Mouse (Mus musculus) brown adipose tissue, adult 24 weeks (tissue): ENCODE results near the gene Cox8a. TPM values are rescaled to one million over a fixed set of nuclear protein-coding genes. Genes with fewer than 3 reads are reported as not detected.

ENCODE experiments used
- H3K27ac ChIP-seq: fragments of 200-500 bp; replicated peaks from 2 replicates; pipeline ENCODE4 v1.5.1; 2012; ENCODE audit warnings: low read depth, mild to moderate bottlenecking, low read length
- H3K4me1 ChIP-seq: fragments of 200-500 bp; 2 replicates; pipeline ENCODE4 v1.6.1; 2012; ENCODE audit warnings: low read length, mixed read lengths; ENCODE audit not compliant: control insufficient read depth, insufficient read depth, insufficient read length
- H3K4me3 ChIP-seq: fragments of 200-500 bp; 2 replicates; pipeline ENCODE4 v1.5.1; 2012; ENCODE audit warnings: low read depth, mild to moderate bottlenecking, low read length, moderate library complexity; ENCODE audit not compliant: insufficient read depth
- polyA plus RNA-seq: library from polyadenylated mRNA; stranded (reverse); fragments of >200 nt; gene quantifications from 2 replicates; pipeline ENCODE4 v1.2.4, GENCODE M21; 2012; ENCODE audit not compliant: missing spikeins, insufficient read depth, insufficient read length

Gene Cox8a
- polyA plus RNA-seq, 1 experiment, result 4,380 TPM

DNA sequence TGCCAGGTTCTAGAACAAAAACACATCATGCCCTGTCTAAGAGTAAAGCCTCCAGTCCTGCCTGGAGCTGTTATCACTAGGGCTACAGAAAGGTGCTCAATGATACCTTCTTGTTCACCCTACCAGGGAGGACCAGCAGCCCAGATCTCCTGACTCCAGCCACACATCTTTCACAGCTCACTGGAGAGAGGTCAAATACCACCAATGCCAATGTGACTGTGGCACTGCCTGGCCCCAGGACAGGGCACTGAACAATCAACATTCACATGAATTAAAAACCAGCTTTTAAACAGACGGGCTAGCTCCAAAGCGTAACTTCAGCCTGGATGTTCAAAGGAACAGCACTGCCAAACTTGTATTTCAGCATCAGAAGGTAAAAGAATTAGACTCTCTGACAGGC, 18.6 kb upstream of the Cox8a start:
- H3K4me1 ChIP-seq, result peaks cover 5% of the 10 kb centered on the region
- H3K4me3 ChIP-seq, result no peak overlapping the region
- no peak overlapping the region for H3K27ac ChIP-seq

DNA sequence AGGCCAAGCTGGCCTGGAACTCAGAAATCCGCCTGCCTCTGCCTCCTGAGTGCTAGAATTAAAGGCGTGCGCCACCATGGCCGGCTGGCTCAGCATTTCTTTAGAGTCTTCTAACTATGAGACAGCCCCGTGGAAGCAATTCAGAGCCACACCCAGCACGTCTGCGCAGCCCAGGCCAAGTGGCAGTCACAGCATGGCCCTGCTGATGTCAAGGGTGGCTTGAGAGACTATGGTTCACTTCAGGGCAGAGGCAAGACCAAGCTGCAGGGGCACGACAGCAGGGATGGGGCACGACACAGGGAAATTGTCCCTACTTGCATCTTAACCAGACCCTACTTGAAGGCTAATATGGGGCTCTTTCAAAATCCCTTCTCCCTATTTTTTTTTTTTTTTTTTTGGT, 18.0 kb upstream of the Cox8a start:
- Histone ChIP-seq H3K4me1 (peaks cover 5% of the 10 kb centered on the region), H3K27ac (0 out of 2 replicates have a peak overlapping the region, but pooled peaks have one; percentile 5), H3K4me3 (no peak overlapping the region)

DNA sequence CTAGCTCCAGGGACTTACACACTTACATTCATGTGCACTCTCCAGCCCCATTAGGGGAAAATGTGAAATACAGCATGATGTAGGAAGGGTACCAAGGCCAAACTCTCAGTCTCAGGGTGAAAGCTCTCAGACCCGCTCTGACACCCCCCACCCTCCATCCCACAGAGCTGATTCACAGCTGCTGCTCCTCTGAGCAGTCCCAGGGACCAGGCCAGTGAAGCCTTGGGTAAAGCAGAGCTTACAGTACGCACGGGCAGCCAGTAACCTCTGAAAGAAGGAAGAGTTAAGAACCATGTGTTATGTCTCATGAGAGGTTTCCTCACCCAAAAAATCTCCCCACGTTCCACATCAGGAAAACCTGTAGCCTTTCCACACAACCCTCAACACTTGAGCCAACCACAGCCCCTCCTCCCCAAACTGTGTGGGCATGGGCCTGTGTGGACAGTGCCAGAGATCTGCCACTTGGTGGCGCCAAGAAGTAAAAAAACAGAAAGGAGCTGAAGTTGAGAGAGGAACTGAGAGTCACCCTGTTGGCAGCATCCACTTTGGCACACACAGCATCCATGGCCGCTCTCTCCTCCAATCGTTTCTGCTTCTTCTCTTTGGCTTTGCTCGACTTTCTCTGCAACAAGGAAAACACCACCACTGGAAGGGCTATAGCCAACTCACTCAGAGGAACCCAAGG, 17.3 kb upstream of the Cox8a start:
- no peaks in the 10 kb centered on the region for H3K4me1 ChIP-seq
- no peak overlapping the region for H3K27ac ChIP-seq
- H3K4me3 ChIP-seq, result no peak overlapping the region

DNA sequence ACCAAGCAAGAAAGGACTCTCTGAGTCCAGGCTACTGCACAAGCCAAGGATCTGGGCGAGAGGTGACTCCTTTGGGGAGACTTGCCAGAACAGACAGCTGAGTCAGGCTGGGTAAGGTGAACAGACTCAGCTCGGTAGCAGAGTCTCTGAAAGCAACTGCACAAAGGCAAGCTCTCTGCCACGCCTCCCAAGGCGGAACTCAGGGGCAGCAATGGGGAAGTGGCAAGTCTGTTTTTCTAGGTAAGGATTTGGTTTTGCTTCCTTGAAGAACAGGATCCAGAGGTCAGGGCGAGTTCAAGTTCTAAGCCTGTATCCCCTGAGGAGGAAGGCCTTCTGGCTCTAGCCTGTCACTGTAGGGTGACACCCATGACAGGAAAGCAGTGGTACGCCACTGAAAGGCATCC, 9.1 kb upstream of the Cox8a start:
- Histone ChIP-seq H3K27ac (peak overlapping the region; percentile 76), H3K4me3 (no peak overlapping the region), H3K4me1 (peaks cover 19% of the 10 kb centered on the region)

DNA sequence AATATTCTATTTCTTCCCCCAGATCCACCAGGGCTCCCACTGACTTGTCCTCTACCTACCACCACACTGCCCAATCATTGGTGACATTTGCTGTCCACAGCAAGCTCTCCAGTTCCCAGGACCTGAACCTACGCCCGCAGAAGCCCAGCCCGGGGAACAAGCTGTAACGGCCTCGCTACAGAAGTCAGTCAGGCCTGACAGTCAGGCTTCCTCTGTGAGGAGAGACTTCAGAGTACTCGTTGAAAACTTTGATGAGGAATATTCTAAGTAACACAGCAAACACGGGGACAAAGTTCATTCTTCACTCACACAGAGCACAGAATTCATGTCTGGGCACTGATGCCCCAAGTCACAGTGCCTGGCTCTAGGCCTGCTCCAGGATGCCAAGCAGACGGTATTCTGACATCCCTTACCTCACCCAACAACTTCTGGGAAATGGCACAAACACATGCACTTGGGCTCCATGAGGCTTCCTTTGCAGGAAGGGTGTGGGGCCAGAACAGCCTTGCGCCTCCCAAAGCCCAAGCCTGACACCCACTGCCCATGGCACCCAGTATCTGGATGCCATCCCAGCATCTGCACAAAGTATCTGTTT, 7.8 kb upstream of the Cox8a start:
- Histone ChIP-seq H3K4me1 (peaks cover 22% of the 10 kb centered on the region), H3K27ac (peak overlapping the region; percentile 65), H3K4me3 (no peak overlapping the region)

DNA sequence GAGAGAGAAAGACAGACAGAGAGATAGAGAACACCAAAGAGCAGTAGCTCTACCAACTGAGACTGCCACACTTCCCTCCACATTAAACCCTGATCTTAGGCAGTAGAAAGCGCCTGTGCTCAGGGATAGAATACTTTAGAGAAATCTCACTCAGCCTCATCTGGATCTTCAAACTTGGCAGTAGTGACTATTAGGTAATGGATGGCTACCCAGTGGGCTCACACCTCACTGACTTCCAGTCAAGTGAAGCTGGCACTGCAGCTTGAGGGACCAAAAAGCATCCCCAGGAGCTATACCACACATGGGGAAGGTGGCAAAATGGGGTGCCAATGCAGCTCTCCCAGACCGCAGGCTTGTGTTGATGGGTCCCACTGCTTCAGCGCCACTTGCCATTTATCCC, 6.8 kb upstream of the Cox8a start:
- Histone ChIP-seq H3K4me1 (peaks cover 22% of the 10 kb centered on the region), H3K4me3 (no peak overlapping the region), H3K27ac (no peak overlapping the region)

DNA sequence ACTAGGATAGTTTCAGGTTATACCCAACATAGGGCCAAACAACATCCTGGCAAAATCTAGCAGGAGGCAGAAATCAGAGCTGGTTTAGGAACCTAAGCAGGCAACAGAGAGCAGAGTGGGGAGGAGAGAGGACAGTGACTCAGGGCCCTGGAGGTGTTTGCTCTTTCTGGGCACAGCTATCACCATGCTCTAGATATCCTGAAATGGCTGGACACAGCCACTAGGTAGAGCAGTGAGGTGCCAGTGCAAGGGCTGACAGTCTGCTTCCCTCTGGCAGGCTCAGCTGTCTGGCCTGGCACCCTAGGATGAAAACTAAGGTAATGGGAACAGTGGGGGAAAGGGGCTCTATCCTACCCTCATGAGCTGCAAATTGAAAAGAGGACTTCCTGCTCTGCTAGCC, 6.1 kb upstream of the Cox8a start:
- Histone ChIP-seq H3K4me1 (peaks cover 22% of the 10 kb centered on the region), H3K4me3 (no peak overlapping the region), H3K27ac (no peak overlapping the region)

DNA sequence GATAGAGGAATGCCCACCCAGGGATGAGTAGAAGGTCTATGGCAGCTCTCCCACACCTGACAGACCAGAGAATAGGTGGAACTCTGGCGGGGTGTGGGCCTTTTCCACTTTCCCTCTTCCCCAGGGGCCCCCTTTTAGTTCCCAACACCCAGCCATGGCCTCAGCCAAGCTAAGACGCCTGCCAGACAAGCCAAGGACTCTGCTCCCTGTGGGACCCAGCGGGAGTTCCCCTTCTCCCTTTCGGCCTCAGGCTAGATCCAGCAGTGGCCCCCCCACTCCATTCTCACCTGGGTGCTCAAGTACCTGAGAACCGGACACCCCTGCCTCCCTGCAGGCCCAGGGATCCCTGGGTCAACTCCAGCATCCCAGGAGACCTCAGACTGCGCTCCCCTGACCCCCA, 4.8 kb upstream of the Cox8a start:
- H3K27ac ChIP-seq, result no peak overlapping the region
- H3K4me3 ChIP-seq, result no peak overlapping the region
- H3K4me1 ChIP-seq, result peaks cover 22% of the 10 kb centered on the region

DNA sequence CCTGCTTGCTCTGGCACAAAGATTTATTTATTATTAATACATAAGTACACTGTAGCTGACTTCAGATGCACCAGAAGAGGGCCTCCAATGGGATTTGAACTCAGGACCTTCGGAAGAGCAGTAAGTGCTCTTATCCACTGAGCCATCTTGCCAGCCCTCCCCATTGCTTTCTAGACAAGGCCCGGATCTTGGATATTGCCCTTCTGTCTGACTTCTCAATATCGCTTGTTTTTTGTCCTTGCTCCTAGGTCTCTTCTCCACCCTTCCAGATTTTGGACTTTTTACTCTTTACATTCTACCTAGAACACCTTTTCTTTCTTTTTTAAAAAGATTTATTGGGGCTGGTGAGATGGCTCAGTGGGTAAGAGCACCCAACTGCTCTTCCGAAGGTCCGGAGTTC, 1.3 kb upstream of the Cox8a start:
- no peak overlapping the region for H3K4me3 ChIP-seq
- no peak overlapping the region for H3K27ac ChIP-seq
- H3K4me1 ChIP-seq, result peaks cover 12% of the 10 kb centered on the region

DNA sequence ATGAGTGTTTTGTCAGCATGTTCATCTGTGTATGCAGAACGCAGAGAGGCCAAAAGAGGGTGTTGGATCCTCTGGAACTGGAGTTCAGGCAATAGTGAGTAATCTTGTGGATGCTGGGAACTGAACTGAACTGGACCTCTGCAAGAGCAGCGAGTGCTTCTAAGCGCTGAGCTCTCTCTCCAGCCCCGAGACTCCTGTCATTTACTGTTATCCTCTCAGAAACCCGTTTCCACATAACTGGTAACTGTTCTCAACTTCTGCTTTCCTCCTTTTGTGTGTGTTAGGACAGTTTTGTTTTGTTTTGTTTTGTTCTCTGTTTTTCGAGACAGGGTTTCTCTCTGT, 481 bp upstream of the Cox8a start:
- Histone ChIP-seq H3K4me3 (no peak overlapping the region; the same call in 1 of the 2 replicates), H3K4me1 (peaks cover 12% of the 10 kb centered on the region), H3K27ac (no peak overlapping the region)

DNA sequence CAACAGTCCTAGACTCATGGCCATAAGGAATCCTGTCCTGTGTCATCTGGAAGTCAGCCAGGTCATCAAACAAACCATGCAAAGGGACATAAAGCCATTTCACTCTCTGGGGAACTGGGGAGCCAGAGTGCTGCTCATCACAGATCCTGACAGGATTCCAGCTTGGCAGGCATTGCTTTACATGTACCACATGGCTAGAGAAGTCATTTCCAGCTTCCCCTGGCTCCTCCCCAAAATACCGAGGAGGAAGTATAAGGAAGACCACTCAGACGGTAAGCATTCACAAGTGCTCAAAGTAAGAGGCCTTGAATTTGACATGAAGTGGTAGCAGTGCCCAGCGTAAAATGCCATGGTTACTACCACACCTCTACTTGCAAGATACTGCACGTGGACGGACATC, 2.9 kb downstream of the Cox8a start:
- Histone ChIP-seq H3K4me3 (peak overlapping the region; percentile 91; the same call in 1 of the 2 replicates), H3K27ac (no peak overlapping the region), H3K4me1 (peaks cover 7% of the 10 kb centered on the region)

DNA sequence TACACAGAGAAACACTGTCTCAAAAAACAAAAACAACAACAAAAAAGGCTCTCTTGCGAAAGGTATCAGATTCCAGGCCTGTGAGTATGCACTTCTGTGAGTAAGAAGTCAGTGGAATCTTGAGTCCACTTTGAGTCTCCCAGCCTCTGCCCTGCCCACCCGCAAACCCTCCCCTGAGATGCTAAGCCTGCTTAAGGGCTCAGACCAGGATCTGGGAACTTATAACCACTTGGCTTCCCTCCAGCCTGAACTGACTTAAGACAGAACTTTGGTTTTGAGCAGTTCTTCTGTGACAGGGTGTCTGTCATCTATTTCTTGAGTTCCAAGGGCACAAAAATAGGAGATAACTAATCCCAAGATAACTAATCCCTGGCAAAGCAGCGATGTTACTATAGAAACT, 4.4 kb downstream of the Cox8a start:
- H3K4me3 ChIP-seq, result no peak overlapping the region
- H3K4me1 ChIP-seq, result peaks cover 7% of the 10 kb centered on the region
- no peak overlapping the region for H3K27ac ChIP-seq

DNA sequence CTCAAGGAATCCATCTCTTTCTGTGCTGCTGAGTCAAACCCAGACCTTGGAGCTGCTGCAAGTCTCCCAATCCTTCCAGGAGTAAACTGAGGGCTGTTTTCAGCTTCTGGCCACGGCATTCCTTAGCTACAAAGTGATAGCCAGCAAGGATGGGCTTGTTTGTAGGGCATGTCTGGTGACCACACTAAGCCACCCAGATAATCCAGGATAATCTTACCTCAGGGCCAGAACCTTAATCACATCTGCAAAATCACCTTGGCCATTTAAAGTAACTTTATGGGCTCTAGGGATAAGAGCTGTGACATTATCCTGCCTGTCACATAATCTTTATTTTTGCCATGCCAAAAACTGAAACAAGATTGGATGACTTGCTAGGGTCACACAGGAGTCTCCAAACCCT, 5.2 kb downstream of the Cox8a start:
- H3K4me3 ChIP-seq, result no peak overlapping the region
- no peak overlapping the region for H3K27ac ChIP-seq

DNA sequence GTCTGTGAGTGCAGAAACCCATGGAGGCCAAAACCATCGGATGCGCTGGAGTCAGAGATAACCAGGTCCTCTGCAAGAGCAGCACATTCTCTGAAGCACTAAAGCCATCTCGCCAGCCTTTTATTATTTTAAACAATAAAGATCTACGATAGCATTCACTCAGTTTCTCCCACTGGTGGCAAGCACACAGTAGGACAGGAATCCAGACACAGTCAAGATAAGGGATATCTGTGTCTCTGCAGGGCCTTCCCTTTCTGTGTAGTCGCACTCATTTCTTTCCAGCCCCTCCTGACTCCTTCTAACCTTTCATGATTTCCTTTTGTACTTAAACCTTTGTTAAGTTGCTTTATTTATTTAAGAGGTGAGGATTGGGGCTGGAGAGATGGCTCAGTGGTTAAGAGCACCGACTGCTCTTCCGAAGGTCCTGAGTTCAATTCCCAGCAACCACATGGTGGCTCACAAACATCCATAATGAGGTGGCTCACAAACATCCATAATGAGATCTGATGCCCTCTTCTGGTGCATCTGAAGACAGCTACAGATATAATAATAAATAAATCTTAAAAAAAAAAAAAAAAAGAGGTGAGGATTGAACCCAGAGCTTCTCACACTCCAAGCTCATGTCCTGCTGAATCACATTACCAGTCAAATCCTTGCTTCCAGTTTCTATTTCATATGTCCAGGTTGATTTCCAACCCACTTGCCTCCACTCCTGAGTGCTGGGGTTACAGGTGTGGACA, 7.3 kb downstream of the Cox8a start:
- Histone ChIP-seq H3K4me3 (no peak overlapping the region), H3K4me1 (peaks cover 2% of the 10 kb centered on the region; the same call in 1 of the 2 replicates), H3K27ac (no peak overlapping the region)

More for the DNA sequence above, 5.2 kb downstream of the Cox8a start:
- H3K4me1 ChIP-seq, result peaks cover 7% of the 10 kb centered on the region

DNA sequence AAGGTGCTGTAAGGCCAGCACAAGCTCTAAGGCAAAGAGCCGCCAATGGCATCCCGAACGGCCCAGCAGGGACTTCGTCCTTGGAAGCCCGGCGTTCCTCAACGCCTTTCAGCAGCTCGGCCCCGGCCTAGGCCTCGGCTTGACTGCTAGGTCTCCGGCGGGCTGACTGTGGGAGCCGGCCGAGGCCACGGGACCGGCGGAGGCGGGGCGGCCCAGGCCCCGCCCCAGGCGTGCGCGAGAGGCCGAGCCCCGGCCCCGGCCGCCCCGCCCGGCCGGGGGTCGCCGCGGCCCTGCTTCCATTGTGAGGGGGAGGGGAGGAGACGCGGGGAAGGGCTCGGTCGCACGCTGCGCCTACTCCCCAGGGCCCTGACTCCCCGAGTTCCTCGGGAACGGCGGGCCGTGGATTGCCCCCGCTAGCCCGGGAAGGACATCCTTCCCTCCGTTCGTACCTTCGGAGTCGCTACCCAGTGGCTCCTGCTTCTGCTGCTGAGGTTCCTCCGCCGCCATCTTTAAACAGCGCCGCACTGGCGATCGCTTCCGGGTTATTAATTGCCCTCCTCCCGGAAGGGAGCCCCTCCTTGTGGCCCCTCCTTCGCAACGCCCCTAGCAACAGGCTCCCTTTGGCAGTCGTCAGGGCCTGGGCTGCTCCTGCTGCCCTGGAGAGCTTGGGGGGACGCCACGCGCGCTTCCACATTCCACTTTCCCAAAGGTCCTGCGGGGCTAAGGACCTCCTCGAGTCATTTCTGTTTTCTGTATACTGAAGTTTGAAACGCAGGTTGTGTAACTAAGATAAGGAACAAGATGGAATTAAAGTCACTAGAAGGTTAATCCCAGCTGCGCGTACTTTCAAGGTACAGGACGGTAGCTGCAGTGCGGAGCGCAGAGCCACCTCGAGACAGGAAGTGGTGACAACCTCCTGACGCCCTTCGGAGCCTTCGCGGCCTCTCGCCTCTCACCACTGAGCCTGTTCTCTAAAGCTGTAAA, 11.4 kb downstream of the Cox8a start, which contains the start of gene Otub1:
Otub1 (minus strand) TSS at position 564 of the 984 bp plus-strand sequence.
- peak within 1 kb of the TSS; percentile 86 for H3K4me3 ChIP-seq
- H3K27ac ChIP-seq, result peak within 1 kb of the TSS; percentile 85
- H3K4me1 ChIP-seq, result peaks cover 4% of the 10 kb centered on the region; the same call in 1 of the 2 replicates
